Mouse (Mus musculus) forebrain, embryonic 12.5 days (tissue): ENCODE results near the gene Otop2. TPM values are rescaled to one million over a fixed set of nuclear protein-coding genes. Genes with fewer than 3 reads are reported as not detected.

Experiments used
- ATAC-seq: fragments of 200-750 bp; cut with Nextera tagmentation; 2 replicates; pipeline ENCODE4 v1.8.0; 2017; ENCODE audit warnings: moderate TSS enrichment; ENCODE audit not compliant: low FRiP score
- H3K27ac ChIP-seq: fragments of 300-500 bp; sonication (generic); 2 replicates; pipeline ENCODE4 v1.5.1; 2016; ENCODE audit warnings: mild to moderate bottlenecking
- H3K27me3 ChIP-seq: fragments of 300-500 bp; sonication (generic); 2 replicates; pipeline ENCODE4 v1.6.1; 2016; ENCODE audit warnings: mild to moderate bottlenecking
- H3K36me3 ChIP-seq: fragments of 300-500 bp; sonication (generic); replicated peaks from 2 replicates; pipeline ENCODE4 v1.6.1; 2016; ENCODE audit warnings: mild to moderate bottlenecking
- H3K4me1 ChIP-seq: fragments of 300-500 bp; sonication (generic); 2 replicates; pipeline ENCODE4 v1.6.1; 2016
- H3K4me2 ChIP-seq: fragments of 300-500 bp; sonication (generic); 2 replicates; pipeline ENCODE4 v1.6.1; 2016; ENCODE audit warnings: mild to moderate bottlenecking, moderate library complexity
- H3K4me3 ChIP-seq: fragments of 300-500 bp; sonication (generic); replicated peaks from 2 replicates; pipeline ENCODE4 v1.5.1; 2016; ENCODE audit warnings: mild to moderate bottlenecking
- H3K9ac ChIP-seq: fragments of 300-500 bp; sonication (generic); 2 replicates; pipeline ENCODE4 v1.6.1; 2016; ENCODE audit warnings: mild to moderate bottlenecking
- H3K9me3 ChIP-seq: fragments of 300-500 bp; sonication (generic); 2 replicates; pipeline ENCODE4 v1.6.1; 2016
- WGBS: fragments of 180-500 bp; shearing (Covaris S2); methylation state at CpG from one replicate; pipeline ENCODE4 v1.1.7; 2016; 5-methylcytosine and 5-hydroxymethylcytosine counted together
- polyA plus RNA-seq: library from polyadenylated mRNA; unstranded; fragments of >200 nt; fragmentation: Nextera tagmentation; extraction: Ambion mirVana; gene quantifications from 2 replicates; pipeline ENCODE4 v1.2.1, GENCODE M21; 2016

Gene Otop2
- polyA plus RNA-seq, 1 experiment from 2014 or later = not detected

DNA sequence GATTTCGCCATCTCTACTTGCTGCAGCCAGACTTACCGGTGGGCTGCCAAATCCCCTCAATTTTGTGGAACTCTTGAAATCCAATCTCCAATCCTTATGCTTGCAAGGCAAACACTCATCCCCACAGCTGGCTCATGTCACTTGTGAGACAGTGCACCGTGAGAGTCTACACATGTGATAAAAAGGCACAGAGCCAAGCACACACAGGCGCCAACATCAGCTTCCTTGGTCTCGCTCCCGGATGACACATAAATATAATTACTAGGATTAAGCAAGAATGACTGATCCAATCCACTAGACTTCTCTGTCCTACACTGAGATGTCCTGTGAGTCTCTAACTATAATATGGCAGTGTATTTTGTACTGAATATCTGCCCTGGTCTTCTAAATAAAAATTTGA lies 16.0 kb upstream of the Otop2 start:
- WGBS = 93% methylated on average over 6 of the region's 6 CpGs
- Histone ChIP-seq H3K27ac (no peak overlapping the region), H3K4me3 (no peak overlapping the region), H3K36me3 (no peaks in the 10 kb centered on the region), H3K27me3 (peaks cover 8% of the 10 kb centered on the region), H3K4me2 (no peak overlapping the region), H3K9me3 (no peaks in the 10 kb centered on the region), H3K9ac (no peak overlapping the region), H3K4me1 (peaks cover 6% of the 10 kb centered on the region; the same call in 1 of the 2 replicates)
- ATAC-seq = no peak

DNA sequence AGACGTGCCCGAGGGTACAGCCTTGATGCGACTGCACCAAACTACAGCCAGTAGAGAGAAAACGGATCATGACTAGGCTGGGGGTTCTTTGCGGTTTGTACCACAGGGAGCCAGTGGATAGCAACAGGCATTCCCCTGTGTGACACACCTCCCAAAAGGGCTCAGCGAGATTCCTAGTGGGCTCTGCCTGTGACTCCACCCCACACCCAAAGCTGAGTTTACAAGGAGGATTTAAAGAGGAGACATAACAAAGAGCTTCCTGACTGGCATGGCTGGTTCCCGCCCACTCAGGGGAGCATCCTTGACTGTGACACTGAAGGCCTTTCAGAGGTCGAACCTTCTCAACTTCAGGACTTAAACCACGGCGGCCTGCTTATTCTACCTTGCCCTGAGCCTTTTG lies 15.5 kb upstream of the Otop2 start:
- 84% methylated on average over 10 of the region's 10 CpGs for WGBS
- Histone ChIP-seq H3K4me2 (no peak overlapping the region), H3K9me3 (no peaks in the 10 kb centered on the region), H3K27me3 (peaks cover 13% of the 10 kb centered on the region), H3K4me3 (no peak overlapping the region), H3K36me3 (no peaks in the 10 kb centered on the region), H3K4me1 (peaks cover 6% of the 10 kb centered on the region; the same call in 1 of the 2 replicates), H3K9ac (no peak overlapping the region), H3K27ac (no peak overlapping the region)
- ATAC-seq = no peak

DNA sequence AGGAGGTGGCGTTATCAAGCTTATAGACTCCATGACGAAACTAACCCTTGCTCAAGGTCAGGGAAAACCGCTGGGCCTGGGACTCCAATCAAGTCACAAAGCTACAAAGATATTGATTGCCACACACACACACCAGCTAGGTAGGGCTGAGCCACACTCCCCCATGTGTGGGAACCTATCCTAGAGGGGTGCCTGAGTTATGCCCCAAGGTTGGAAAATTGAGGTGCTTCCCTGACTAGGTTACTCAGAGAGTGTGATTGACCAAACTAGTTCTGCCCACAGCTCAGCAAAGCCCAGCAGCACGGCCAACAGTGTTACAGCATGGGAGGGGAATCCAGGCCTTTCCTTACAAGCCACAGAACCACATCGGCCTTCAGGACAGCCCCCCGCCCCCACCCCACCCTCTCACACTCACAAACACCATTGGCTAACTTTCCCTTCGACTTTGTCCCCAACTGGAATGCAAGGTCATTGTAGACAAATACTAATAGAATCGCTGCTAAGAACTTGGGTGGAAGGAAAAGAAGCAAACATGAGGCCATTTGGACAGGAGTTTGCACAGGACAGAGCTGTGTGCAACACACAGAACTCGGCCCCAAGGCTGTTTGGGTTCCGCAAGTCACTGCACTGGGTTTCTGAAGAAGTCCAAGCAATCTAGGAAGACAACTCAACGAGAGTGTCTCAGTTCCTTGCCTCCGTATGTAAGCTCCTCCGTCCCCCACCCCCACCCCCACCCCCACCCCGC lies 14.2 kb upstream of the Otop2 start:
- Histone ChIP-seq H3K27ac (no peak overlapping the region), H3K4me2 (no peak overlapping the region), H3K4me1 (peaks cover 11% of the 10 kb centered on the region), H3K36me3 (no peaks in the 10 kb centered on the region), H3K9me3 (no peaks in the 10 kb centered on the region), H3K4me3 (no peak overlapping the region), H3K9ac (no peak overlapping the region), H3K27me3 (peaks cover 25% of the 10 kb centered on the region)
- whole genome bisulfite sequencing = 71% methylated on average over 14 of the region's 14 CpGs
- ATAC-seq = no peak

DNA sequence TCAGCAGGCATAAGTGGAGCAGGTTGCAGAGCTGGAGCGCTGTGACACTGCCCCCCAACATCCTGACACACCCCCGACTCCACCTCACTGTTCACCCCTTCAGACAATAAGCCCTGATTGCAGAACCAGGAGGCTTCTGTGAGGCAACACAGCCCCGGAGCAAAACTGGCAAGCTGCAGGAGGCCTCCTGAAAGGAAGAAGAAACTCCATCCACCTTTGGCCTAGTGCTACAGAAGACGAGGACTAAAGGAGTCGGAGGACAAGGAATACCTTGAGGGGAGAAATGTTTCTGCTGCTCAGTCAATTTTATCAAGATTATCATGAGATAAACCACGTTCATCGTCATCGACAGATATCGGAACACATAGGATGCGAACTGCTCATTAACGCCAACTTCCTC lies 11.0 kb upstream of the Otop2 start:
- no peaks in the 10 kb centered on the region for H3K9me3 ChIP-seq
- H3K27me3 ChIP-seq = peaks cover 35% of the 10 kb centered on the region
- H3K9ac ChIP-seq = no peak overlapping the region
- no peak for ATAC-seq
- no peaks in the 10 kb centered on the region for H3K36me3 ChIP-seq
- no peak overlapping the region for H3K4me2 ChIP-seq
- 91% methylated on average over 11 of the region's 11 CpGs for WGBS
- H3K4me1 ChIP-seq = peaks cover 11% of the 10 kb centered on the region
- H3K27ac ChIP-seq = no peak overlapping the region
- H3K4me3 ChIP-seq = no peak overlapping the region

DNA sequence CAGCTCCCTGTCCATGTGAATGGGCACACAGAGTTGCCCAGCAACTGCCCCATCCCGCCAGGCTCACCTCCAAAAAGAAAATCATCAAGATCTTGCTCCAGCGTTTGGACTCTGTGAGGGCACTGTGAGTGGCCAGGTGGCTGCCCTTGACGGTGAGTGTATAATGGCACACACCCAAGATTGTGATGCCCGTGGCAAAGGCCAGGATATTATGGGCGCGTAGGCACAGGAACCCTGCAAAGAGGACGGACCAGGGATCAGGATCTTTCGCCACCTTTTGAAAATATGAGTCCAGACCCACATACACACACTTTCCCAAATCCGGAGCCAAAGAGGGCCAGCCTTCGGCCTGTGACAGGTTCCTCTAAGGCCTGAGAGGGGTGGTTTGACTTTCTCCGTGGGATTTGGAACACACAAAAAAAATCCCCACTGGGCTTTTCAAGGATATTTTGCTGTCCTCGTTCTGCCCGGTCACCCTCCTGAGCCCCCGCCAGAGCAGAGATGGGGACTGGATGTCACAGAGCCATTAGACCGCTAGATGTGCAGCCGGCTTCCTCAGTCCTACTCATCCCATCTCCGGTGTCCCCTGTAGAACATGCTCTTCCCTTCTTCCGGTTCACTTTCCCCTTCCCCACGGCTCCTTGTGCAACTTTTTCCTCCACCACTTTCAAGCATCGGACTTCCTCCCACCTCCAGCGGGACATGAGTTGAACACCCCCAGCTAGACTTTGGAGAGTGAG lies 10.3 kb upstream of the Otop2 start:
- H3K4me2 ChIP-seq = peak overlapping the region; percentile 88
- H3K27ac ChIP-seq = no peak overlapping the region
- no peaks in the 10 kb centered on the region for H3K9me3 ChIP-seq
- peaks cover 11% of the 10 kb centered on the region for H3K4me1 ChIP-seq
- H3K27me3 ChIP-seq = peaks cover 35% of the 10 kb centered on the region
- WGBS = 51% methylated on average over 21 of the region's 21 CpGs
- H3K9ac ChIP-seq = peak overlapping the region; percentile 61
- H3K36me3 ChIP-seq = no peaks in the 10 kb centered on the region
- no peak for ATAC-seq
- peak overlapping the region; percentile 49 for H3K4me3 ChIP-seq

DNA sequence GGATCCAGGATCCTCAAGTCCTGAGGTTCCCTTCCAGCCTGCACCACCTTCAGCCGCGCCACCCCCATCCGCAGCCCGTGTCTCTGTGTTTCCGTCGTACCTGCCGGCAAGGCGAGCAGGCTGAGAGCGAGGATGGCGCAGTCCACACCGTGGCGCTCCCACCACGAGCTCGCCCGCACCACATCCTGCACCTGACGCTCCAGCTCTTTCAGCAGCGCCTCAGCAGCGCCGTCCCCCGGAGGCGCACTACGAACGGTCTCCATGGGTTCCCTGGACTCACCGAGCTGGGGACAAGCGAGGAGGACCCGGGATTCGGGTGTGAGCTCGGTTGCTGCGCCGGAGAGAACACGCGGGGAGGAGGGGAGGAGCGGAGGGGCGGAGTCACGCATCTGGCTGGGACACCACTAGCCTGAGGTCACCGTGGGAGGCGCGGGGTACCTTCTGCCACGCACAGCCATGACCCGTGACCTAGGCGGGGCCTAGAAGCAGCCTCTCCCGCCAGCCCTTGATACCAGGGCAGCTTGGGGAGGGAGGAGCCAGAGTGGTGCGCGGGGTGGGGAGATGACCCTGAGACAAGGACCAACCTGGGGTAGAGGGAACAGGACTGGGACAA lies 9.6 kb upstream of the Otop2 start, which contains the start of gene Fads6:
TSS of gene Fads6 (minus strand) at position 450 of the 613 bp plus-strand sequence.
- peak within 1 kb of the TSS; percentile 61 for H3K9ac ChIP-seq
- no peak within 1 kb of the TSS for H3K27ac ChIP-seq
- peaks cover 35% of the 10 kb centered on the region for H3K27me3 ChIP-seq
- H3K9me3 ChIP-seq = no peaks in the 10 kb centered on the region
- H3K4me2 ChIP-seq = peak within 1 kb of the TSS; percentile 88
- under 1% methylated on average over 44 of the region's 44 CpGs for WGBS
- ATAC-seq = peak; percentile 63
- H3K36me3 ChIP-seq = no peaks in the 10 kb centered on the region
- peaks cover 11% of the 10 kb centered on the region for H3K4me1 ChIP-seq
- H3K4me3 ChIP-seq = peak within 1 kb of the TSS; percentile 49

DNA sequence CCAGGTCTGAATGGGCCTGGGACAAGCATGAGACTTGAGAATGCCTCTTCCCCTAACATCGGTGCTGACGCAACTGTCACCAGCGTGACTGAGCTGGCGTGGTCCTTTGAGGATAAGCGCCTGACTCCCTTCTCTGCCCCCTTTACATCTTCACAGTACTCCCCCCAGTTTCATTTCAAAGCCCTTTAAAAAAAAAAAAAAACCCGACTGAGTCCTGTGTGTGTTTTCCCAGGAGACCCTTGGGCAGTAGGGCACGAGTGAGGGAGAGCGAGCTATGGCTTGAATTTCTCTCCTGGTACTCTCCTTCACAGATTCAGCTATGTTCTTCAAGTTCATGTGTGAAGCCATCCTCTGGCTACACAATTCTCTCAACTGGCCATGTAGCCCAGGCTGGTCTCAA lies 8.8 kb upstream of the Otop2 start:
- Histone ChIP-seq H3K36me3 (no peaks in the 10 kb centered on the region), H3K4me3 (no peak overlapping the region), H3K4me1 (peaks cover 11% of the 10 kb centered on the region), H3K27ac (no peak overlapping the region), H3K4me2 (peak overlapping the region; percentile 88; the same call in 1 of the 2 replicates), H3K27me3 (peaks cover 35% of the 10 kb centered on the region), H3K9ac (no peak overlapping the region), H3K9me3 (no peaks in the 10 kb centered on the region)
- ATAC-seq = no peak
- WGBS = 78% methylated on average over 8 of the region's 8 CpGs

GRCm38 (mm10) chr11:115300745-115301144 lies 6.2 kb upstream of the Otop2 start:
- Histone ChIP-seq H3K27ac (no peak overlapping the region), H3K4me2 (no peak overlapping the region), H3K4me1 (peaks cover 11% of the 10 kb centered on the region), H3K9ac (no peak overlapping the region), H3K4me3 (no peak overlapping the region), H3K36me3 (no peaks in the 10 kb centered on the region), H3K9me3 (no peaks in the 10 kb centered on the region), H3K27me3 (peaks cover 34% of the 10 kb centered on the region)
- 80% methylated on average over 4 of the region's 4 CpGs for WGBS
- ATAC-seq = no peak

- Histone ChIP-seq H3K9me3 (no peaks in the 10 kb centered on the region), H3K4me1 (peaks cover 11% of the 10 kb centered on the region), H3K4me2 (no peak overlapping the region), H3K4me3 (no peak overlapping the region), H3K36me3 (no peaks in the 10 kb centered on the region), H3K27ac (no peak overlapping the region), H3K27me3 (peaks cover 31% of the 10 kb centered on the region; the same call in 1 of the 2 replicates), H3K9ac (no peak overlapping the region)
- WGBS = 92% methylated on average over 2 of the region's 2 CpGs
- ATAC-seq = no peak
These were observed 5.6 kb upstream of the Otop2 start for GRCm38 (mm10) chr11:115301351-115301750.

- H3K9ac ChIP-seq = no peak overlapping the region
- WGBS = 80% methylated on average over 8 of the region's 8 CpGs
- H3K27me3 ChIP-seq = peaks cover 30% of the 10 kb centered on the region
- no peak overlapping the region for H3K27ac ChIP-seq
- H3K36me3 ChIP-seq = no peaks in the 10 kb centered on the region
- H3K9me3 ChIP-seq = no peaks in the 10 kb centered on the region
- H3K4me2 ChIP-seq = no peak overlapping the region
- H3K4me1 ChIP-seq = peaks cover 7% of the 10 kb centered on the region
- ATAC-seq = no peak
- H3K4me3 ChIP-seq = no peak overlapping the region
These were observed 3.8 kb upstream of the Otop2 start for GRCm38 (mm10) chr11:115303167-115303566.

DNA sequence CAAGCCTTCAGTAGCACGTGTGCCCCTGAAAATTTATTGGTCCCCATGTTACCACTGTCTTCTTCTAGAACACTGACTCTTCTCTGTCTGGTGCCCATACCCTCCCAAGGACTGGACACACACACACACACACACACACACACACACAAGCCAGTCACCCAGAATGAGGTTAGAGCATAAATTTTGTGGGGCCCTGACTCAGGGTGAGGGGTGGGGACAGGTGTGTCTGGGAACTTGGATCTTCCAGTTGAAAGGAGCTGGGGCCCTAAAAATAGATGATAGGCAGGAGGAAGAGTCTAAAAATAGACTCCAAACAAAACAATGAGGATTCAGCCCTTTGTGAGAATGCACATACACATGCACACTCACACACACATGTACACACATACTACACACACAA lies 1.8 kb downstream of the Otop2 start:
- 75% methylated on average over 1 of the region's 1 CpGs for WGBS
- H3K27ac ChIP-seq = no peak overlapping the region
- no peak for ATAC-seq
- peaks cover 7% of the 10 kb centered on the region for H3K4me1 ChIP-seq
- no peak overlapping the region for H3K9ac ChIP-seq
- no peaks in the 10 kb centered on the region for H3K9me3 ChIP-seq
- H3K36me3 ChIP-seq = no peaks in the 10 kb centered on the region
- no peak overlapping the region for H3K4me2 ChIP-seq
- peaks cover 44% of the 10 kb centered on the region for H3K27me3 ChIP-seq
- no peak overlapping the region for H3K4me3 ChIP-seq

DNA sequence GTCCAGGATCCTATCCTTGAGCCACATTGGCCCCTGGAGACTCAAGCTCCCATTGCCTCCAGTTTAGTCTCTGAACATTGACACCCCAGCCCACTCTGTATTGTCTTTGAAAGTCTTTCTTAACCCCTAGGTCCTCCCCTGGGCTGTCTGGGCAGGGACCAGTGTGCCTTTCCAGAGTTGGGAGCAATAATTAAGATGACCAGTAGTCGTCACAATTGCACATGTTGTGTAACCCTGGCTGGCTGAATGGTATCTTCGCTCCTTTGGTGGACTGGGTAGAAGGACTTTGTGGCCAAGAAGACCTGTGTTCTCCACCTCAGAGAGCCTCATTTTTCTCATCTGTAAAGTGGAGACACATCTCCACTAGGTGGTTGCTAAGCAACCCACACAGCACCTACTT lies 7.3 kb downstream of the Otop2 start:
- Histone ChIP-seq H3K27me3 (peaks cover 76% of the 10 kb centered on the region), H3K27ac (no peak overlapping the region)
- ATAC-seq = no peak

More for the DNA sequence above, 7.3 kb downstream of the Otop2 start:
- no peak overlapping the region for H3K4me2 ChIP-seq
- no peaks in the 10 kb centered on the region for H3K36me3 ChIP-seq
- H3K4me3 ChIP-seq = no peak overlapping the region
- peaks cover 10% of the 10 kb centered on the region for H3K4me1 ChIP-seq
- no peak overlapping the region for H3K9ac ChIP-seq
- WGBS = 49% methylated on average over 2 of the region's 2 CpGs
- no peaks in the 10 kb centered on the region for H3K9me3 ChIP-seq
